Mouse (Mus musculus): ENCODE results near the gene Fam227a. TPM values are rescaled to one million over a fixed set of nuclear protein-coding genes. Genes with fewer than 3 reads are reported as not detected.
"Not testable (repeated sequence)": the region's sequence is repeated elsewhere in the genome, so short reads cannot be mapped to it uniquely, and the experiment has no call there.

Gene Fam227a
- total RNA-seq, 2 experiments from 2014 or later: 2.3 to 6.5 TPM

DNA sequence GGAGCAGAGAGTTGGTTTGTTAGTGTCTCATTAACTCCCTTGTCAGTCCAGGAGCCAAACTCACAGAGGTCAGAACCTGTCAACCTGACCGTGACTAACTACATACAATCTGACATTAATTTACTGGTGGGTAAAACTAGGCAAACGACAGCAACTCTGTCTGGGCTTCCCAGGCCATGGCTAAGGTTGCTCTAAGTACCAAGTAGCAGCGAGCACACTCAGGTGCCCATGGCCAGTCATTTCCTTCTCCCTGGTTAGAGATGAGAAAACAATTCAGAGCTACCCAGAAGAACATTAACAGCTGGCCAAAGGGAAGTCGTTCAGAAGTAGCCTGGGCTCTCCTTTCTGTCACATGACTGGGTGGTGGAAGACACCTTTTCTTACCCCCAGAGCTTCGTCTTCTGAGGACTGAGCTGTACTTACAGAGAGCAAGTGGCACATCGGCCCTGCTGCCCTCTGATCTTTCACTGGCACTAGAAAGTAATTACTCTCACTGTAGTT lies 26.4 kb upstream of the Fam227a start:
- ATAC-seq (replicated peaks; ENCODE audit: poor library complexity, severe bottlenecking): no peak

DNA sequence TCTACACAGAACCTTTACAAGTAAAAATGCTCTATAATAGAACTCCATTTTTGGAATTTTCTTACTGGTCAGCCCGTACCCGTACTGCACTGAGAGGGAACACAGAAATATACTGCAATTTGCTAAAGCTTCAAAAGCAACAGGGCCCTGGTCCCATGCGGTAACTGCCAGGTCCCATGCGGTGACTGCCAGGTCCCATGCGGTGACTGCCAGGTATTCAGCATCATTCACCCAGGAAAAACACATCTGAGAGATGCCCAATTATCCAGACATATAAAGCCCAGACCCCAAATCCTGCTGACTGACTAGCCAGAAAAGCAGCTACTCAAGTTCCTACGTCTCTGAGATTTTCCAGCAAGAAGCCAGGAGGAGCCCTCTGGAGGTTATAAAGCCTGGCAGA lies 25.9 kb upstream of the Fam227a start:
- no peak for ATAC-seq (replicated peaks; ENCODE audit: poor library complexity, severe bottlenecking)

DNA sequence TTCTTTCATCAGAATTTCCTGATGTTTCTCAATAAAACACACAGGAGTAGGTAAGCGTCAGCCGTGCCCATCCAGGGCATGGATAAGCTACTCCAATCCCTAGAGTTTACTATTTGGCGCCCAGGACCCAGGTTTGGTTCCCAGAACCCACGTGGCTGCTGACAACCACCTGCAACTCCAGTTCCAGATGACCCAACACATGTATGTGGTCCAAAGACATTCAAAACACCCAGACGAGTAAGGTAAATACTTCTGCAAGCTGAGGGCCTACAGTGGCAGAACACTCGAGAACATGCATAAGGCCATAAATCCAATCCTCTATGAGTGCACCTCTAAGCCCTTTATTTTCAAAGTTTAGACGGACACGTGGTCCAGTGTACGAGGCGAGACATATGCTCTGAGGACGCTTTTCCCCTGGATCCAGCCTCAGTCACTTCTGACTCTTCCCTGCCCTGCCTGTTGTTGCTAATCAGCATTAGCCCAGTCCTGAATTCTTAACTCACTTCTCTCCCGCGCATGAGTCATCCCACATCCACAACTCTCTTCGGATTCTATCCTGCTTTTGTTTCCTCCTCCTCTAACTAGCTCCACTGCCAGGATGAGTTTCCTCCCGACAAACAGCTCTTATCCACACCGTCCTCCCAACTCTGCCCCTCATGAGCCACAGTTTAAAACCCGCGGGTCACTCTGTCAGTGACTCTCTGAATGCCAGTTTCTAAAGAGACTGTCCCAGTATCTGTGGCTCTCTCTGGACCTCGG lies 25.1 kb upstream of the Fam227a start:
- no peak for ATAC-seq (replicated peaks; ENCODE audit: poor library complexity, severe bottlenecking)

DNA sequence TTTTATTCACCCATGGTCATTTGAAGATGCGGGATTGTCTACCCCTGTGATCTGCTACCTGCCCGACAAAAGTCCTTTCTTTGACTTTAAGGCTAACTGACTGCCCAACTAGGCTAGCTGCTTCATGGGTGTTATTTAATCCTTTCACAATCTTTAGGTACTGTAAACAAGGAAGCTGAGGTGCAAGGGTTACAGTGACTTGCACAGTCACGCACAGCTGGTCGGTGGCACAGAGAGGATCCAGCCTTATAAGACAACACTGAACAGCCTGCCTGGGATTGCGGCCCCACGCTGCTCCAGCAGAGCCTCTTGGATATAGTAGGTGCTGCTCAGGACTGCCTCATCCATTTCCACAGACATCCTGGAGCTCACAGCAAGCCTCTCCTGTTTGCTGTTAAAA lies 24.4 kb upstream of the Fam227a start:
- peak; percentile 40 for ATAC-seq (replicated peaks; ENCODE audit: poor library complexity, severe bottlenecking)

DNA sequence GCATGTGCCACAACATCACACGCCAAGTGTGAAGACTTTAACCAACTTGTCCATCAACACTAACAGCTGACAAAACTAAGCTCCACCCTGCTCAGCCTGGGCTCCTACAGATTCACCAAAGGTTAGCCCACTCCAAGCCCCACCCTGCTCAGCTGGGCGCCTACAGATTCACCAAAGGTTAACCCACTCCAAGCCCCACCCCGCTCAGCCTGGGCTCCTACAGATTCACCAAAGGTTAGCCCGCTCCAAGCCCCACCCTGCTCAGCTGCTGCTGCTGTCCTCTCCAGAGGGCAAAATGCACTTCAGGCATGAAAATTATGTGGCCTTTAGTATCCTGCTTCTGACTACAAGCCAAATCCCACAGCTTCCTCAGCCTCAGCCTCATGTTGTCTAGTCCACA lies 23.2 kb upstream of the Fam227a start:
- ATAC-seq (replicated peaks; ENCODE audit: poor library complexity, severe bottlenecking): no peak

DNA sequence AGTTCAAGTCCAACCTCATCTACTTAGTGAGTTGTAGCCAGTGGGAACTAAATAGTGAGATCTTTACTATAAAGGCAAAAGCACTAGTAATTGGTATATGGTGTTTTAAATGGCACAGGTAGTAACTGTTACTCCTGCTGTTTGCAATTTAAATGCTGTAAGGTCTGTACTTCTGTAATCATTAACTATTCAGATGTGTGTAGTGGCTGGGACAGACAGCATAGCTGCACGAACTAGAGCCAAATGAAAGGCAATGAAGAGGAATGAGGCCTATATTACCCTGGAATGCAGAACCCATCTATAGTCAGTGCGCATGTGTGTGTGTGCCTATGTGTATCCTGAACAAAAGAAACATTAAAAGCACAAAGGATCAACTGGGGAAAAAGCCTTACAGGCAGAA lies 19.2 kb upstream of the Fam227a start:
- no peak for ATAC-seq (replicated peaks; ENCODE audit: poor library complexity, severe bottlenecking)

DNA sequence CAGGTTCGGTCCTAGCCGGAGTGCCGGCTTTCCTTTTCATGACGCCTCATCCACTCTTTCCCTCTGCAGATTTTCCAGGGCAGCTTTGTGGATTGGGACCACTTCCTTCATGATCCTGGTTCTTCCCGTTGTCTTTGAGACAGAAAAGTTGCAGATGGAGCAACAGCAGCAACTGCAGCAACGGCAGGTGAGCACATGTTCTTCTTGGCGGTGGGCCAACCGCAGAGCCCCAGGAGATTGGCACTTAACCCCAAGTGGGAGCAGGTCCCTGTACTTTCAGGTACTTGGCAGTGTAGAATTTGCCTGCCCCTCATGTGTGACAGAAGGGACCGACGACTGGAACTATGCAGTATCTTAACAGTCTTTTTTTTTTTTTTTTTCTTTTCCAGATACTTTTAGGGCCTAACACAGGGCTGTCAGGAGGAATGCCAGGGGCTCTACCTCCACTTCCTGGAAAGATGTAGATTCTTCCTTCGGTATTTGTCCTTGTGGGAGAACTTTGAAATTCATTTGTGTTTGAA lies 13.1 kb upstream of the Fam227a start:
- ATAC-seq (replicated peaks; ENCODE audit: poor library complexity, severe bottlenecking): not testable (repeated sequence)

DNA sequence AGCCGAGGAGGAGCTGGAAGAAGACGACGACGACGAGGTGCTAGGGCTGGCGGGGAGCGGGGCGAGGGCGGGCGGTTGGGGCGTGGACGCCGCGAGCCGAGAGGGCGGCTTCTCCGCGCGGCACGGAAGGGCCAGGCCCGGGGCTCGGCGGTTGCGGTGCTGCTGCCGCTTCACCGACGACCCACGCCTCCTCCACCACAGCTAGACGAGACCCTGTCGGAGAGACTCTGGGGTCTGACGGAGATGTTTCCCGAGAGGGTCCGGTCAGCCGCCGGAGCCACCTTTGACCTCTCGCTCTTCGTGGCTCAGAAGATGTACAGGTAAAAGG lies 12.2 kb upstream of the Fam227a start:
- peak; percentile 14; the same call in 1 of the 2 replicates for ATAC-seq (replicated peaks; ENCODE audit: poor library complexity, severe bottlenecking)

DNA sequence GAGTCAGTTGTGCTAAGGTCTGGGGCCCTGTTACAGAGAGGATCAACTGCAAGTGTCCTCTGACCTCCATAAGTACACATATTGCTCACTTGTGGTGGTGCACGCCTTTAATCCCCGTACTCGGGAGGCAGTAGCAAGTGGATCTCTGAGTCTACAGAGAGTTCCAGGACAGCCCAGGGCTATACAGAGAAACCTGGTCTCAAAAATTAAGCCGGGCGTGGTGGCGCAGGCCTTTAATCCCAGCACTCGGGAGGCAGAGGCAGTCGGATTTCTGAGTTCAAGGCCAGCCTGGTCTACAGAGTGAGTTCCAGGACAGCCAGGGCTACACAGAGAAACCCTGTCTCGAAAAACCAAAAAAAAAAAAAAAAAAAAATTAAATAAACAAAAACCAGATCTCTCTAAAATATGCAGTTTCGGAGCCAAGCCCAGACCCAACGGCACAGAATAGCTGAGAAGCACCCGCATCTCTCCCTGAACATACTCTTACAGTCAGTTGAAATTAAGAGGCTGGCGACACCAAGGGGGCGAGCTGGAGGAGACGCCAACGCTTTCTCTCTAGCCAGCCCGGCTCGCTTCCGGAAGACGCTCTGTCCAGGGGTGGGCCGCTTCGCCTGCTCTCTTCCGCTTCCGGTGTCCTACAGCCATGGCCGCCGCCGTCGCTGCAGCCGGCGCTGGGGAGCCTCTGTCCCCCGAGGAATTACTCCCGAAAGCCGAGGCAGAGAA lies 11.7 kb upstream of the Fam227a start, which contains the start of gene Tomm22:
Gene Tomm22 (plus strand): TSS at position 613 of the 723 bp plus-strand sequence.
- peak; percentile 92 for ATAC-seq (replicated peaks; ENCODE audit: poor library complexity, severe bottlenecking)

DNA sequence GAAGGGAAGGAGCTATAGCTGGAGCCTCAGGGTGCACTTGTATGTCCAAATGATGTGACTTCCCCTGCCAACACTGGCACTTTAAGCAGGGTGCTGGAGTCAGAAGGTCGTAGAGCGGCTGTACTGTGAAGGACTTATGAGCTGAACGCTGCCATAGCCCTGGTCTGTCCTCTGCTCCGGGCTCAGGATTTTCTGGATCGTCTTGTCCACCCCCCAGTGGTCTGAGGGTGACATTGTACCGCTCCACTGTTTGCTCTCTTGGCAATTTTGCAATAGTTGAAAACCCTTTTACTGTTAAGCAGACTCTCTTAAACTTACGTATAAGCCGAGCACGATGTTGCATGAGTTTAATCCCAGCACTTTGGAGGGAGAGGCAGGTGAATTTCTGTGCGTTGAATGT lies 10.4 kb upstream of the Fam227a start:
- 0 out of 2 replicates have a peak, but pooled peaks have one; percentile 15 for ATAC-seq (replicated peaks; ENCODE audit: poor library complexity, severe bottlenecking)

DNA sequence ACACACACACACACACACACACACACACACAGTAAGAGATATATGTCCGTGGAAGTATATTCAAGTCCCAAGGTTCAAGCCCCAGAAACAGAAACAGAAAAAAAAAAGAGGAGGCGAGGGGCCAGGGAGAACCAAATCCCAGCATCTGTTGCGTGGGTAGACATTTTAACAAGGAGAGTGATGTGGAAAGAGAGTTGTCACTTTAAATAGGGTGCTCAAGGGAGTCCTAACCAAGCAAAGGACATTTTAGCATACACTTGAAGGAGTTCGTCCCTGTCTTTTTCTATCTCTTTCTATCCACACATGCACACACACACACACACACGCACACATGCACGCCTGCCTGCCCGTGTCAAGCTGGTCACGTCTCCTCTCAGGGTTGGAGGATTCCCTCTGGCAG lies 5.9 kb upstream of the Fam227a start:
- ATAC-seq (replicated peaks; ENCODE audit: poor library complexity, severe bottlenecking): no peak

DNA sequence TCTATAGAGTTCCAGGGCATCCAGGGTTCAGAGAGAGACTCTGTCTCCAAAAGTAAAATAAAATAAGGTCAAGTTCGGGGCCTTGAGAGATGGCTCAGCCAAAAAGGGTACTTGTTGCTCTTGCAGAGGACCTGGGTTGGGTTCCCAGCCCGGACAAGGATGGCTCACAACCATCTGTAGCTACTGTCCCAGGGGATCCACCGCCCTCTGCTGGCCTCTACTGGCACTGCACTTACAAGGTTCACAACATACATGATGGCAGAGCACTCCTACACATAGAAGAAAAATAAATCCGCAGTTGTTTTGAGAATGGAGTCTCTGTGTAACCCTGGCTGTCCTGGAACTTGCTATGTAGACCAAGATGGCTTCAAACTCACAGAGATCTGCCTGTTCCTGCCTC lies 3.1 kb upstream of the Fam227a start:
- ATAC-seq (replicated peaks; ENCODE audit: poor library complexity, severe bottlenecking): no peak

DNA sequence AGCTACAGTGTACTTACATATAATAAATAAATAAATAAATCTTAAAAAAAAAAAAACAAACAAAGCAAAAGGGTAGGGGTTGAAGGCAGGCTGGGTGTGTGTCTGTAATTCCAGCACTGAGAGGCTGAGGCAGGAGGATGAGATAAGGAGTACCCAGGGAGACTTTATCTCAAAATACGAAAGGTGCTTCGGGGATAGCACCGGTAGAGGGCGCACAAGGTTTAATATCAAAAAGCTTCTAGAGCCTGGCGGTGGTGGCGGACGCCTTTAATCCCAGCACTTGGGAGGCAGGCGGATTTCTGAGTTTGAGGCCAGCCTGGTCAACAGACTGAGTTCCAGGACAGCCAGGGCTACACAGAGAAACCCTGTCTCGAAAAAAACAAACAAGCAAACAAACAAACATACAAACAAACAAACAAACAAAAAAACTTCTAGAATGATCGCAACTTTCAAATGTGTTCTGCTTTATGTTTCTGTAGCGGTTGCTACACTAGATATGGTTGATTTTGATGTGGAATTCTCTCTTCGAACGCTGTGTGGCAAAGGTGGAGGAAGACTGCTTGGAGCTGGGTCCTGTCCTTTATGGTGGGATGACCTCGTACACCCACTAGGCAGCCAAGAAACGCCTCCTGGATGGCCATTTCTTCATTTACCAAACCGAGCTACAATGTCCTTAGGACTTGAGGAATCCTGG lies 772 bp downstream of the Fam227a start:
- ATAC-seq (replicated peaks; ENCODE audit: poor library complexity, severe bottlenecking): peak; percentile 52

DNA sequence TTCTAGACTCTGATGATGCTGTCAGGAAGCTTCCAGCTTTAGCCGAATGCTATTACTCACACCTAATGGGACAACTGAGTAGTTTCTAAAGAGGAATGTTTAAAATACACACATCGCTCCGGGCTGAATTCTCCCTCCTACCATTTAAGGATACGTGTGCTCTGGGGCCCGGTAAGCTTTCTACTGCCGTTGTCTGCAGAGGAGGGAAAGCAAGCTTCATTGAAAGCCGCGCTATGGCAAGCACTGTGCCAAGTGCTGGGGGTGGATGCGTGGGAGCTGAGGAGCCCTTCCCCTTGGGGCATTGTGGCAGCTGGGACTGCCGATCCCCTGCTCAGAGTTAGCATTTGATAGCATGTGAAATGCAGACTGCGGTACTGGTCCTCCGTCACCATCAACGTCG lies 2.3 kb downstream of the Fam227a start:
- ATAC-seq (replicated peaks; ENCODE audit: poor library complexity, severe bottlenecking): no peak

DNA sequence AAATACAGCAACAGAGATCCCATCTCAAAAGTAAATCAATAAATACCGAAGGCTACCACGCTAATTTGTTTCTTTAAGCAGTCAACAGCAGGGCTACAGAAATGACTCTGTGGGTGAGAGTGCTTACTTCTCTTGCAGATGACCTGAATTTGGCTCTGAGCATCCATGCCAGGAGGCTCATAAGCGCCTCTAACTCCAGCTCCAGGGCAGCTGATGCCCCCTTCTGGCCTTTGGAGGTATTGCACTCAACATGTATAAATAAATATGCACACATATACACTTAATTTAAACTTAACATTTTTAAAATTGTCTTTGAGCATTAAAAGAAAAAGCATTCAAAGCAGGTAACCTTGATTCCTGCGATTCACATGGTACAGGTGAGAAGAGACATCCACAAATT lies 7.3 kb downstream of the Fam227a start:
- ATAC-seq (replicated peaks; ENCODE audit: poor library complexity, severe bottlenecking): no peak

DNA sequence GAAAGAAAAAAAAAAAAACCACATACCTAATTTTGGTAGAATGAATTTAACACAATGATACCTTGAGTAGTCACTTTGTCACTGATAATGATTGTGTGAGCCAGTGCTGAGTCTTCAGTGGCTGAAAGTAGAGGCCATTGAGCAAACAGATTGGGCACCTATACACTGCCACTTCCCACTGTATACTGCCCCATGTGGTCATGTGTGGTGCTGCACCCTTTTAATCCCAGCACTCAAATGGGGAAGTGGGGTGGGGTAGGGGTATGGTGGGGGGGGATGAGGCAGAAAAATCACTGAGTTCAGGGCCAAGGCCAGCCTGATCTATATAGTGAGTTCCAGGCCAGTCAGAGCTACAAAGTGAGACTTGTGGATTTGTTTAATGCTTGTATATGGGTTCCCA lies 8.2 kb downstream of the Fam227a start:
- peak; percentile 95 for ATAC-seq (replicated peaks; ENCODE audit: poor library complexity, severe bottlenecking)

DNA sequence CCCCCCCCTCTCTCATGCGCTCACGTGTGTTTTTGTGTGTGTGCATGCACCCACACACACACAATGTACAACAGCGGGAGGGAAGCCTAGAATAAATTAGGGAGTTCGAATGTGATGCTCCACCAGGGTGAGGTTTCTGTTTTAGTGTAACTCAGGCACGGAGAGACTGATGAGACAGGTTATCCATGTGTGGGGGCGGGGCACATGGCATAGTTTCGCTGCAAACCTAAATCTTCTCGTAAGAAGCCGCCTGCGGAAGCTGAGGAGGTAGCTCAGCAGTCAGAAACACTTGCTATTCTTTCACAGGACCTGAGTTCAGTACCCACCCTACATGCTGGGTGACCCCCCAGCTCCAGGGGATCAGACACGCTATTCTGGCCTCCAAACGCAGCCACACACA lies 10.6 kb downstream of the Fam227a start:
- ATAC-seq (replicated peaks; ENCODE audit: poor library complexity, severe bottlenecking): no peak

DNA sequence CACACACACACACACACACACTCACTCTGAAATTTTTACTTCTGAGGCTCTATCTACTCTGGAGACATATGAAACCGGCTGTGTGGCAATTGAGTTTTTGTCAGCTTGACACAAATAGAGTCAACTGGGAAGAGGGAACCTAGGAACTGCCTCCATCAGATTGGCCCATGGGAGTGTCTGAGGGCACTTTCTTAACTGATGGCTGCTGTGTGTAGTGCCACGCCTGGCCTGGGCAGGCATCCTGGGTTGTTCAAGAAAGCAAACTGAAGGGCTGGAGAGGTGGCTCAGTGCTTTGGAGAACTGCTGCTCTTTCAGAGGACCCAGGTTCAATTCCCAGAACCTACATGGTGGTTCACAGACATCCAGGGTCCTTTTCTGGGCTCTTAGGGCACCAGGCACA lies 13.3 kb downstream of the Fam227a start:
- no peak for ATAC-seq (replicated peaks; ENCODE audit: poor library complexity, severe bottlenecking)

DNA sequence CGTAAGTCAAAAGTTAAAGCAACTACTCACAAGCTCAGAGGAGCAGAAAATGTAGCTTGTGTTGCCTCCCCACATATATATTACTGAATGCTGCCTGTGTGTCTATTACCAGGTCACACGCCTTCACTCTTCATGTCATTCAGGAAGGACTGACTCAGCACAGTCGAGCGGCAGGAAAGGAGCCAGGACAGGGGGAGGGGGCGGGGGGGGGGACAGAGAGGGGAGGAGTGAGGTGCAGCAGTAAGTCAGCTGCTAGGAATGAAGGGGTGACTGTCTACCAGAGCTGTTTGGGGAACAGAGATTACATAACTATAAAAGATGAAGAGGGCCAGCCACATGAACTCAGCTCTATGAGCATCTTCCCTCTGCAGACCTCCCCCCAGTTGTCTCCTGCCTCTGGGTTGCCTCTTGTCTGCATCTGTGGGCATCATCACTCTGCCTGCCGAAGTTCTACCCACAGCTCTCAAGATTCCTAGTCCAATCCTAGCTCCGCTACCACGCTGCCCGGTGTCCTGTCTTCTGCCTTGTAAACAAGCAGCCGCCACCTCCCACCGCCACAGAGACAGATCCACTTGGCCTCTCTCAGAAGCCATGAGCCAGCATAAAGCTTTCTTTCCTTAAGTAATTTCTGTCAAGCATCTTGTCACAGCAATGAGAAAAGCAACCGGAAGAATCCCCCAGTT lies 17.5 kb downstream of the Fam227a start:
- ATAC-seq (replicated peaks; ENCODE audit: poor library complexity, severe bottlenecking): 0 out of 2 replicates have a peak, but pooled peaks have one; percentile 27

DNA sequence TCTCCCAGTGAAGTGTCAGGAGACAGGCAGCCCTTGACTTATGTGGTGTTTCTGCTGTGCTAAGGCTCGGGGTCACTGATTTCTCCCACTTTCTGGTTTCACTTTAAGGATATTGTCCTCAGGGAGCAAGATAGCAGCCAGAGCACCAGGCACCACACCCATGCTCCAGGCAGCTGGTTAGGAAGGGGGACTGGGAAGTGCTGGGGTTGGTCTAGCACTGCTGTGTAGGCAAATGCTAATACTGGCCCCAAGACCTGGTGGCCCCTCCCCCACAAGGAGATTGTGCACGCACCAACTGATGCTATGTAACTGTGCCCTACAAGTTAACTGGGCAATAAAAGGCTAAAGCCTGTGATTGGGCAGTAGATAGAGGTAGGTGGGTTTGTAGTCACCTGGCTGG lies 28.3 kb downstream of the Fam227a start:
- no peak for ATAC-seq (replicated peaks; ENCODE audit: poor library complexity, severe bottlenecking)
